Mouse (Mus musculus): ENCODE data around the gene Mut. TPM values are rescaled to one million over a fixed set of nuclear protein-coding genes. Genes with fewer than 3 reads are reported as not detected.
A peak's percentile ranks its signal among the peaks of the same experiment; 100 is the strongest.

Gene Mut
- polyA plus RNA-seq, 1 experiment = 12.2 TPM

DNA sequence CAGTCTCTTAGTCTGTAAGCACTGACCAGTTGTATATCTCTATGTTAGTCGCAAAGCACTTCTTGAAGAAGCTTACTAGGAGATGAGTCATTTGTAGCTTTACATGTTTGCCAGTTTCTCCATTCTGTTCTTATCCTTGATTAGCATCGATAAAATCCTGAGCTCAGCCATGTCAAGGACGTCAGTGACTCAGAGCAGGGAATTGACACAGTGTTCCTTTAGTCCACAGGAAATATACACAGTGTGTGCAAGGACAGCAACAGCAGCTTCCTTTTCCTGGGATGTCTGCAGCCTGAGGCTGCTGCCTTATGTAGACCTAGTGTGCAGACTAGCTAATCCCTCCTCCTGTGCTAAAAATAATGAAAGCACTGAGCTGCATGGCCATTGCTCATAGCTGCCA, 14.0 kb downstream of the Mut start:
- TF ChIP-seq CTCF (IDR thresholded peaks at IDR 0.05; ENCODE audit: borderline replicate concordance, extremely low read depth, insufficient read depth, insufficient read length) = no peak
- TF ChIP-seq POLR2A (IDR thresholded peaks at IDR 0.05; ENCODE audit: borderline replicate concordance, extremely low read depth, insufficient read depth, insufficient read length, poor library complexity, severe bottlenecking) = no peak
- no peak for DNase-seq (ENCODE audit: low read depth)

- peak; percentile 43 for DNase-seq (ENCODE audit: low read depth)
- TF ChIP-seq POLR2A (IDR thresholded peaks at IDR 0.05; ENCODE audit: borderline replicate concordance, extremely low read depth, insufficient read depth, insufficient read length, poor library complexity, severe bottlenecking) (no peak), CTCF (IDR thresholded peaks at IDR 0.05; ENCODE audit: borderline replicate concordance, extremely low read depth, insufficient read depth, insufficient read length) (no peak)
Observed at GRCm38 (mm10) chr17:40977914-40978313, 43.4 kb downstream of the Mut start.

GRCm38 (mm10) chr17:40992102-40992501, 57.6 kb downstream of the Mut start:
- DNase-seq (ENCODE audit: low read depth) = peak; percentile 35
- TF ChIP-seq CTCF (IDR thresholded peaks at IDR 0.05; ENCODE audit: borderline replicate concordance, extremely low read depth, insufficient read depth, insufficient read length) = no peak
- no peak for TF ChIP-seq POLR2A (IDR thresholded peaks at IDR 0.05; ENCODE audit: borderline replicate concordance, extremely low read depth, insufficient read depth, insufficient read length, poor library complexity, severe bottlenecking)

Other genes with a start within 250 kb of the Mut start
- not detected in 2 replicates for gene Esp1, start 207.6 kb upstream of the Mut start, polyA plus RNA-seq (2012; rRNA removed)
- gene Crisp2, start 127.7 kb upstream of the Mut start, polyA plus RNA-seq (2012; rRNA removed) = not detected in 2 replicates
- gene Rhag, start 123.6 kb upstream of the Mut start, polyA plus RNA-seq (2012; rRNA removed) = 0.10 and 0.14 TPM in 2 replicates
- 0.56 and 0.83 TPM in 2 replicates for gene 9130008F23Rik, start 54.1 kb upstream of the Mut start, polyA plus RNA-seq (2012; rRNA removed)
- not detected in 2 replicates for gene Glyatl3, start 20.3 kb upstream of the Mut start, polyA plus RNA-seq (2012; rRNA removed)
- gene Cenpq, start 362 bp downstream of the Mut start, polyA plus RNA-seq (2012; rRNA removed) = 8.4 and 12.7 TPM in 2 replicates

Measured in brain, embryonic 14.5 days (tissue).